Mouse (Mus musculus): Measurements from ENCODE around the gene Stt3a. TPM values are rescaled to one million over a fixed set of nuclear protein-coding genes. Genes with fewer than 3 reads are reported as not detected.
A peak's percentile ranks its signal among the peaks of the same experiment; 100 is the strongest.

Gene Stt3a
- total RNA-seq, 2 experiments from 2014 or later: 69.0 to 76.8 TPM

- intact Hi-C loops (cut with DNase I): loop anchor here (5.0 kb wide), 1 partner anchor 40 kb away; the partner anchor contains the start of gene Stt3a
- no peak for DNase-seq
Measured at GRCm38 (mm10) chr9:36727034-36727755, 40.3 kb downstream of the Stt3a start, which contains the start of gene Chek1. Gene Chek1 (minus strand): TSS chr9:36727065.

- intact Hi-C loops (cut with DNase I): loop anchor here (5.0 kb wide), 1 partner anchor 41 kb away; the partner anchor contains the start of gene Stt3a
- DNase-seq: peak; percentile 88 to 92
Measured at GRCm38 (mm10) chr9:36726131-36727033, 41.1 kb downstream of the Stt3a start.

GRCm38 (mm10) chr9:36716624-36717023 is 50.9 kb downstream of the Stt3a start:
- no peak for DNase-seq
- intact Hi-C loops (cut with DNase I): loop anchor here (10.0 kb wide), 1 partner anchor 282 kb away; the partner anchor contains the start of gene Gm7257

GRCm38 (mm10) chr9:36707304-36707703 is 60.2 kb downstream of the Stt3a start:
- intact Hi-C loops (cut with DNase I): no loop called here
- no peak for DNase-seq

- DNase-seq: no peak
Measured at GRCm38 (mm10) chr9:36705923-36706322, 61.6 kb downstream of the Stt3a start.

GRCm38 (mm10) chr9:36694276-36694675 is 73.2 kb downstream of the Stt3a start:
- intact Hi-C loops (cut with DNase I): no loop called here
- no peak for DNase-seq

More at GRCm38 (mm10) chr9:36705923-36706322, 61.6 kb downstream of the Stt3a start:
- intact Hi-C loops (cut with DNase I): no loop called here

- no peak for DNase-seq
- intact Hi-C loops (cut with DNase I): no loop called here
Measured at GRCm38 (mm10) chr9:36692920-36693319, 74.6 kb downstream of the Stt3a start, which contains the start of gene Acrv1. Gene Acrv1 (plus strand): TSS chr9:36693220.

- peak in 1 of 2 experiments; percentile 4 for DNase-seq
- intact Hi-C loops (cut with DNase I): loop anchor here (10.0 kb wide), 1 partner anchor 1093 kb away; no protein-coding TSS in a partner anchor
Measured at GRCm38 (mm10) chr9:36687329-36687728, 80.2 kb downstream of the Stt3a start.

- no peak for DNase-seq
- intact Hi-C loops (cut with DNase I): loop anchor here (10.0 kb wide), 1 partner anchor 1087 kb away; no protein-coding TSS in a partner anchor
Measured at GRCm38 (mm10) chr9:36681424-36681823, 86.1 kb downstream of the Stt3a start.

Other genes starting within 250 kb of the Stt3a start
- not detected for gene Gm5615, start 225.7 kb downstream of the Stt3a start, total RNA-seq (2021)
- gene Gm17689, start 185.0 kb downstream of the Stt3a start, total RNA-seq (2021): not detected
- gene A630095E13Rik, start 124.3 kb downstream of the Stt3a start, total RNA-seq (2021): not detected
- not detected for gene Acrv1, start 74.5 kb downstream of the Stt3a start, total RNA-seq (2021)
- 1 to 10 TPM; 1.3 to 3.6 TPM for gene Chek1, start 40.6 kb downstream of the Stt3a start, total RNA-seq (2021)
- 10 to 100 TPM; 96.3 to 96.4 TPM for gene Ei24, start 29.7 kb upstream of the Stt3a start, total RNA-seq (2021)
- 1 to 10 TPM; 1.2 to 1.9 TPM for gene Fez1, start 54.2 kb upstream of the Stt3a start, total RNA-seq (2021)